Mouse (Mus musculus): Measurements from ENCODE around the gene Carmil1.

DNA sequence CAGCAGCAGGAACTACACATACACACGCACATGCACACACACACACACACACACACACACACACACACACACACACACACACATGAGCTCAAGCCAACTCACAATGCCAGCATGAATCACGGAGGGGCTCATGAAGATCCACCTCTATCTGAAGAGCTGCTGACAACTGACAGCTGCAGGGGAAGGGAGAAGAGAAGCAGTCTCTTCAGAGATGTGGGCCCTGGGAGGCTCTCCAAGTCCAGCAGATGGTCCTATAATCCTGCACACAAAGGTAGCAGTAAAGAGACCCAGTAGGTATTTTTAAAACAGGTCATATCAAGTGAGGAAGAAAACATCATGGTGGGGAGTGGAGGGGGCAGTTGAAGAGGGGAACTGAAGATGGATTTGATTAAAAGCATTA, 281.8 kb downstream of the Carmil1 start:
- TF ChIP-seq CTCF (IDR thresholded peaks at IDR 0.05; ENCODE audit: extremely low read depth, insufficient read length, insufficient replicate concordance, low read depth, low read length) (no peak), POLR2A (IDR thresholded peaks at IDR 0.05; ENCODE audit: low read depth, low read length) (no peak)
